Mouse (Mus musculus) thymus, adult 2 months (tissue): ENCODE measurements around the gene Lman1l.

Experiments
- CTCF ChIP-seq: fragments of 200-500 bp; IDR thresholded peaks from 2 replicates; pipeline ENCODE4 v1.5.1; 2012; ENCODE audit warnings: mild to moderate bottlenecking, control low read depth, low read length, moderate library complexity, borderline replicate concordance; ENCODE audit not compliant: control insufficient read depth, poor library complexity, insufficient read depth; ENCODE audit errors: extremely low read depth
- POLR2A ChIP-seq: fragments of 200-500 bp; IDR thresholded peaks from 2 replicates; pipeline ENCODE4 v1.6.1; 2012; ENCODE audit warnings: mild to moderate bottlenecking, low read length, control low read depth, moderate library complexity; ENCODE audit not compliant: control insufficient read depth, poor library complexity, insufficient read depth; ENCODE audit errors: extremely low read depth

- TF ChIP-seq POLR2A = no peak
- no peak for TF ChIP-seq CTCF
Measured at GRCm38 (mm10) chr9:57610359-57610826, 10.2 kb downstream of the Lman1l start.
